Mouse (Mus musculus): ENCODE measurements around the gene Dmrtc2.

The Dmrtc2 gene

DNA sequence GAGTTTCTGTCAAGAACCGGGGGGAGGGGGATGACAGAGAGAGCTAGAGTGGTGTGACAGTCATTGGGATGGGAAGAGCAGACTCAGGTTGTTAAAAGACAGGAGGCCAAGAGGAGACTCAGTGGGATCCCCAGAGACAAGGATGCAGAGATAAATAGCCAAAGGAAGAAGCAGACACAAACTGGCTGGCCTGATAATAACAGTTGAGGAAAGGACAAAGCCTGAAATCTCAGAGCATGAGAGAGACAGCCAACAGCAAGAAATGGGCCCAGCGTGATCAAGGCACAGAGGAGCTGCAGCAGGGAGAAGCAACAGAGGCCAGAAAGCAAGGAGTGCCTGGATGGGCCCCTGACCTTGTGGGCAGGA lies 32.4 kb downstream of the Dmrtc2 start:
- DNase-seq (ENCODE audit: low read depth), result no peak

DNA sequence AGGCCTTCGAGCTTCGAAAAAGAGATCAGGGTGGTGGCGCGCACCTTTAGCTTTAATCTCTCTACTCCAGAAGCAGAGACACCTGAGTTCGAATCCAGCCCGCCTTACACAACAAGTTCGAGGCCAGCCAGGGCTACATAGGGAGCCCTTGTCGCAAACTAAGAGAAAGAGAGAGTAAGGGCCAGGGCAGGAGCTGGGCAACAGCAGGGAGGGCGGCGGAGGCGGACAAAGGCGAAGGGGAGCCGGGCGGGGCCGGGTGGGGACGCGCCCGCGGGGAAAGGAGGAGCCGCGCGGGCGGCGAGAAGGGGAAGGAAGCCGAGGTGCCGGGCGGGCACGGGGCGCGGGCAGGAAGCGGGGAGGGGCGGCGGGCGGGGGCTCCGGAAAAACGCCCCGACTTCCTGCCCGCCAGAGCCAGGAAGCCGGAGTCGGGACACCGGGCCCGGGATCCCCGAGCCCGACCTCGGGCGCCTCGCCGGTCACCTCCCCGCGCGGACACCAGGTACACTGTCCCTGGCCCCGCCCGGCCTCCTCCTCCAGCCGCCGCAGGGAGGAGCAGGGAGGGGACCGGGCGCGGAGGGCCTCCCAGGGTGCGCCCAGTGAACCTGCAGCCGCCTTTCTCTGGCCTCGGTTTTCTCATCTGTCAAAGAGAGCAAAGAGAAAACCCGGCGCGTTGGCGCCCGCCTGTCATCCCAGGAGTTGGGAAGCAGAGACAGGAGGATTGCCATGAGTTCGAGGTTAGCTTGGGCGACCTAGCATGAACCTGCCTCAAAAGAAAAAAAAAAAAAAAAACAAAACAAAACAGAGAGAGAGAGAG lies 33.0 kb downstream of the Dmrtc2 start, which contains the start of gene Arhgef1:
TSS of gene Arhgef1 (plus strand) at position 283 of the 814 bp plus-strand sequence.
- peak; percentile 78 for DNase-seq (ENCODE audit: low read depth)

DNA sequence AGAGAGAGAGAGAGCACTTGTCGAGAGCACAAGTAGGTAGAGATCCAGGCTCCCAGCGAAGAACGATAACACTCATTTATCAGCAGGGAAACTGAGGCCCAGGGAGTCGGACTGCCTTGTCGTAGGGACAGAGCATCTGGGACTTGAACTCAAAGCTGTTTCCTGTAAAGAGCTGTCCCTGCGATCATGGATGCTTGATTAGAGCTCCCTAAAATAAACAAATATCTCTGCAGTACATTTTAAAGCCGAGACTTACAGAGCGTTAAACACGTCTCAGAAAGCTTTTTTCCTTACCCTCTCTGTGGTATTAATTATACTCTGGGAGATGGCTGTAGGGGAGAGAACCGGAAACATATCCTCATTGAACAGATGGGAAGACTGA lies 33.6 kb downstream of the Dmrtc2 start:
- no peak for DNase-seq (ENCODE audit: low read depth)

DNA sequence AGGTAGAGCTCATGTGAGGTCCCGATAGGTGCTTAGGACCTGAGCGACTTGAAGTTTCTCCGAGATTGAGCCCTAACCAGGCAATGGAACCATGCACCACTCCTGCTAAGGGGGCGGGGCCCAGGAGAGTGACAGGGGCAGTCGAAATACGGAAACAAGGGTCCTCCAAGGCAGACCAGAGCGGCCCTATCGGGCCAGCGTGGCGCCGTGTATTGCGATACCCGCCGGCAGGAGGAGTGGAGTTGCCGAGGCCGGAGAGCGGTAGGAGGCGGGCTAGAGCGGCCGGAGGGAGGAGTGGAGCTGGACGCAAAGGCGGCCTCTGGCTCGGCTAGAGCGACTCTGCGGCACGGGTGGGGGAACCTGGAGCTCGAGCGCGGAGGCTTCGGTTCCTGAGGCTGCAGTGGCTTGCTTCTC lies 34.2 kb downstream of the Dmrtc2 start:
- DNase-seq (ENCODE audit: low read depth), result peak; percentile 96

DNA sequence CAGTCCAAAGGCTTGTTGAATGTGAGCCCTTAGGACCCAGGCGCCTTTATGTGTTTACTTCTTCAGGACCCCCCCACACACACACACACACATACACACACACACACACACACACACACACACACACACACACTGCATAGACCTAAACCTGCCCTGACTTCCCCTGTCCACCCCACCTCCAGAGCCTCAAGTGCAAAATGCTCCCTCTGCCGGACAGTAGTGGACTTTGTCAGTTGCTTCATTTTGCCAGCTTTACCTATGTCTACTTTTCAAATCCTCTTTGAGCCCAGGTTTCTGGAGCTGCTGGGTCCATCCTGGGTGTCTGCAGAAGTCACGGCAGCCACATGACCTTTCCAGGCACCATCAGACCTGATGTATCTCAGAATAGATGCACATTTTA lies 35.1 kb downstream of the Dmrtc2 start:
- DNase-seq (ENCODE audit: low read depth), result peak; percentile 77

DNA sequence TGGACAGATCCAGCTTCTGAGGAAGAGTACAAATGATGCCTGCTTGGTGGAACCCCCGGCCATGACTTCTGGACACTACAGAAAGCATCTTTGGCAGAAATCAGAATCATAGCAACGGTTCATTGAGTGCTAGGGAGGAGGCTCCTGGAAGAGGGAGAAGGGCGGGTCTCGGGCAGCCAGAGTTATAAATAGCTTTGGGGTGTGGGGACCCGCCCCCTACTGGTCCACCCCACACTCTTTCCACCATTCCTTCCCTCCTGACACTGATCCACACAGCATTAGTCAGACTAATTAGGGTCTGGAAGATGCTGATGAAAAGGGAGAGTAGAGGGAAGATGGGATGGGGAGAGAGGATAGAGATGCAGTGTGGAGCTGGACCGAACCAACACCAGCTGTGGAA lies 36.7 kb downstream of the Dmrtc2 start:
- no peak for DNase-seq (ENCODE audit: low read depth)

DNA sequence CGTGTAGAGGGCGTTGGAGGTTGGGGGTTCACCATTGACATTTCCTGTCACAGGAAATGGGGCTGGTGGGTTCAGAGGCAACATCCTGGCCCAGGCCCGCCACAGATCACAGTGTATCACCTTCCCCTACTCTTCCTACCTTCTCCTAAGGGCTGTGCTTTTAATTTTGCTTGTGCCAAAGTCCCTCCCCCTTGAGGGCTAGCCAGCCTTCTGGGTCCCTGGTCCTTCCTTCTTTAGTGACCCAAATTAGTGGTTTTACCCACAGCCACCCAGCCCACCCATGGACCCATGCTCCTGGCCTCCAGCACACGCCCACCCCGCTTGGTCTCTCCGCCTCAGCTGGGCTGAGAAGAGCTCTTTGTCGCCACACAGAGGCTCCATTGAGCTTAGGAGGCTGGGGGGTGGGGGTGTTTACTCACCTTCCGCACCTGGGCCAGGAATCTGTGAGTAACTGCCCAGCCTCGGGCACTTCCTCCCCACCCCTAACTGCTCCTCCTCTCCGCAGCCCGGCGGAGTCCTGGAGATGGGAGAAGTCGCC lies 37.4 kb downstream of the Dmrtc2 start:
- DNase-seq (ENCODE audit: low read depth), result peak; percentile 88

DNA sequence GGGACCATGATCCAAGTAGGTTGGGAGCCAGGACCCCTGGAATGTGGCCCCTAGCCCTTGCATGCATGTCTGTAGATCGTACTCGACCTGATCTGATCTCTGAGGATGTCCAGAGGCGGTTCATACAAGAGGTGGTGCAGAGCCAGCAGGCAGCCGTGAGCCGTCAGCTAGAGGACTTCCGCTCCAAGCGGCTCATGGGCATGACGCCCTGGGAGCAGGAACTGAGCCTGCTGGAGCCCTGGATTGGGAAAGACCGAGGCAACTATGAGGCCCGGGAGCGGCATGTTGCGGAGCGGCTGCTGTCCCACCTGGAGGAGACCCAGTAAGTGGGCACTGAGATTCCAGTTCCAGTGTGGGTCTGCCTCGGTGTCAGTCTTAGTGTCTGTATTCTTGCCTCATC lies 42.6 kb downstream of the Dmrtc2 start:
- no peak for DNase-seq (ENCODE audit: low read depth)

DNA sequence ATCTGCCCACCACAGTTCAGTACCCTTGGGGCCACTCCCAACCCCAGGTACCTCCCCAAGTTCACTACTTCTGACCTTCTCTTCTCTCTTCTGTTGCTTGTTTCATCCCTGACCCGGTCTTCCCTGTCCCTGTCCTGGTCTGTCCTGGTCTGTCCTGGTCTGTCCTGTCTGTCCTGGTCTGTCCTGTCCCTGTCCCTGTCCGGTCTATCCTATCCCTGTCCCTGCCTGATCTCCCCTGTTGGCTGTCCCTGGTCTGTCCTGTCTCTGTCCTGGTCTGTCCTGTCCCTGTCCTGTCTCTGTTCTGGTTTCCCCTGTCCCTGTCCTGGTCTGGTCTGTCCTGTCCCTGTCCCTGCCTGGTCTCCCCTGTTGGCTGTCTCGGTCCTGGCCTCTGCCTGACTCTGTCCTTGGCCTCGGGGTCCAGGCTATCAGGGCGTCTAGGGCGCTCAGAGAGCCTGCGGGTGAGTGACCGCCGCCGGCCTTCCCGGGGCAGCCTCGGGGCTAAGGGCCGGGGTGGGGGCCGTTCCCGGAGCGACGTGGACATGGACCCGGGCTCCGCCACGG lies 49.0 kb downstream of the Dmrtc2 start:
- DNase-seq (ENCODE audit: low read depth), result no peak

DNA sequence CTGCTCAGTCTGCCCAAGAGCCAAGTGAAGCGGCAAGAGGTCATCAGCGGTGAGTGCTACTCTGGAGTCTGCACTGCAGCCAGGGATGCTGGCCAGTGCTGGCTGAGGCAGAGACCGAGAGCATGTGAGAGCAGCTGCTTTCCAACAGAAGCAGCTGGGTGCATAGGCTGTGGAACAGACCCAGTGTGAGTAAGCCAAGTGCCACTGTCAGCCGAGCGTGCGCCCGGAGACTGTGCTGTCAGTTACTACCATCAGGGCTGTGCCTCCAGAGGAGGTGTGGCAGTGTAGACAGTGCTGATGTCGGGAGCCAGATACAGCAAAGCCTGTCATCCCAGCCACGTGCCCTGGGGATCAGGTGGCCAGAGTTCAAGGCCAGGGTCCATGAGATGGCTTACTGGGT lies 49.9 kb downstream of the Dmrtc2 start:
- DNase-seq (ENCODE audit: low read depth), result peak; percentile 25

Measured in naive thymus-derived CD4-positive, alpha-beta T cell, adult 2 months (primary cell).